Mouse (Mus musculus): ENCODE results near the gene Klhdc1.

DNA sequence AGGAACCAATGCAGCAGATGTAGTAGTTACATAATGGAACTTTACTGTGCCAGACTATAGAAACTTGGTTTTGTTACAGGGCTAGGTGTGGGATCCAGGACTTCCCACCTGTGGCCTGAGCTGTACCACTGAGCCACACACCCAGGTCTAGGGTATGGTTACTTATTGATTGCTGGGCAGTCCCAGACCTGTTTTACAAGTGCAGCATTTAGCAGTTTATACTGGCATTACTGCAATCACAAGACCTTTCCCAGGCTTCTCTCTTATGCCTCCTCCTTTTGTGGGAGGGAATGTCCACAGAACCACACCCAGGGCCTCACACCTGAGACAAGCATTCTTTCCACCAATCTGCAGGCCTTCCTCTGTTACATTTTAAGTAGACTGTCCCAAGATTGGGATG, 42.0 kb upstream of the Klhdc1 start:
- TF ChIP-seq CTCF (IDR thresholded peaks at IDR 0.05; ENCODE audit: extremely low read depth, insufficient read depth, insufficient read length, insufficient replicate concordance) (no peak), POLR2A (IDR thresholded peaks at IDR 0.05; ENCODE audit: low read depth, low read length) (no peak)

Measured in spleen, adult 2 months (tissue).